Mouse (Mus musculus): ENCODE measurements around the gene Cxcr5.
A peak's percentile ranks its signal among the peaks of the same experiment; 100 is the strongest.

GRCm38 (mm10) chr9:44492631-44493461, 68.8 kb downstream of the Cxcr5 start:
- TF ChIP-seq POLR2A (IDR thresholded peaks at IDR 0.05; ENCODE audit: insufficient read depth, low read depth, low read length) (no peak), CTCF (IDR thresholded peaks at IDR 0.05; ENCODE audit: insufficient read depth, low read depth, low read length) (0 out of 2 replicates have a peak, but pooled peaks have one; percentile 9)

Data from olfactory bulb, adult 2 months (tissue).